Mouse (Mus musculus): Measurements from ENCODE around the gene Samd14.

GRCm38 (mm10) chr11:95033617-95034016 lies 23.9 kb downstream of the Samd14 start:
- TF ChIP-seq EP300 (IDR thresholded peaks at IDR 0.05) (no peak), CTCF (IDR thresholded peaks at IDR 0.05) (no peak)

Data from lung, postnatal 0 days (tissue).